Mouse (Mus musculus) layer of hippocampus, postnatal 36 days (tissue): ENCODE results near the gene Runx2. TPM values are rescaled to one million over a fixed set of nuclear protein-coding genes. Genes with fewer than 3 reads are reported as not detected.
A peak's percentile ranks its signal among the peaks of the same experiment; 100 is the strongest.

Experiments used
- DNase-seq, 2 experiments: peaks; one replicate each; pipeline ENCODE4 v3.0.0; 2022
- total RNA-seq, 2 experiments: library from RNA; stranded (reverse); gene quantifications; 2 replicates each; pipeline ENCODE4 v1.2.3; 2021

The Runx2 gene
- total RNA-seq, 2 experiments from 2014 or later = 13.2 to 18.0 TPM

DNA sequence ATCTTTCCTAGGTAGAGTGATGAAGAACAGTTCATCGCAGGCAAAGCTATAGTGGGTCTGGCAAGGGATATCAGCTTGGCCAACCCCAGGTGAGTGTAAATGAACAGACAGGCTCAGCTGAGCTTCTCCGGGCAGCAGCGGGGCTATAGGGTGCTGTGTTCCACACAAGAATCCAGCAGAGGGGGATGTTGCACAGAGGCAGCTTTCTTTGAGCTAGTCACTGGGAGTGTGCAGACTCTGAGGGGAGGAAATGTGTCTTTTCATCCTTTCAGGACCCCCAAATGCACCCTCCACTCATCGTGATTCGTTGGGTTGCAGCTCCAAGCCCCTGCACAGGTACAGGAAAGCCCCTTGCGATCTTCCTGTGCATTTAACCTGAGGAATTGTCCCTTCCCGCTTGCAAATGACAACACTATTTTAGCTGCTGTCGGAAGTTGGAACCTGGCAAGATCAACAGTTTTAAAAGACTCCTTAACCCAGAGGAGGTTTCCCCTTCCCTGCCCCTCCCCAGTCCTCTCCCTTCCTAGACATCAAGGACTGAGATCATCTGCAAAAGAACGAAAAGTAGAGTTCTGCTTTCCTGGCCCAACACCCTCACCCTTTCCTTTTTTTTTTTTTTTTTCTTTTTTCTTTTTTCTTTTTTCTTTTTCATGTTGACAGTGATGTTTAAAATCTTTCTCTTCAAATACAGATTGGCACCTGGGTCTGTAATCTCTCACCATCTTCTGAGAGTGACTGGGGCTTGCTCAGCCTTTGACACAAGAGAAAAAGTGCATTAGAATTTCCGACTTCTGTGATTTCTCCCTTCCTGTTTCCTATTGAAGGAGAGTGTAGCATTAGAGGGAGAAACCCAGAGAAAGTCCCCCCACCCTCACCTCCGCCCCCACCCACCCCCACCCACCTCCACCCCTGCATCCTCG is 358.7 kb downstream of the Runx2 start:
- DNase-seq = peak; percentile 62 to 65

DNA sequence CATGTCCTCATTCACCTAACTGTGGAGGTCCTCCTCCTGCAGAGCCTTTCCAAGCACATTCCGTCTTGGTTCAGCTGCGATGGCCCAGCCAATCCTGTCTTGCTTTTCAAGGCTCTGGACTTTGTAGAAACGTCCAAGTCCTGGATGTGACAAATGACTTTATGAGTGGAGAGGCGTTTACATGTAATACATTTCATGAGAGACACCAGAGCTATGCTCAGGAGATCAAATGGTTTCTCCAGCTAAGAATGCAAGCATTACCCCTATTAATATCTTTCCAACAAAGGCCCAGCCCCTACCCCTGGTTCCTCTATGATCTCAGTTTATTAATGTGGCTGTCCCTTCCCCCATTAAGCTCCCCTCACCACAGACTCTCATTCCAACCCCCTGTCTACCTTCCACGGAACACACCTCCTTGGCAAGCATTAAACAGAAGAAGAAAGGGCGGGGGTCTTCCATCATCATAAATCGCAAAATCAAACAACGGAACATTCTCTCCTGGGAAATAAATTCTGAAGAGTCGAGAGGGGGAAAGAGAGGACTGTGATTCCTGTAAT is 364.6 kb downstream of the Runx2 start:
- no peak for DNase-seq

Other genes with a start within 250 kb of the Runx2 start
- 10 to 100 TPM; 15.9 to 17.2 TPM for gene Supt3, start 37.6 kb downstream of the Runx2 start, total RNA-seq